Mouse (Mus musculus) embryonic facial prominence, embryonic 12.5 days (tissue): ENCODE results near the gene Cwc22. TPM values are rescaled to one million over a fixed set of nuclear protein-coding genes. Genes with fewer than 3 reads are reported as not detected.

Source experiments
- ATAC-seq: fragments of 200-750 bp; cut with Nextera tagmentation; 2 replicates; pipeline ENCODE4 v1.8.0; 2017; ENCODE audit not compliant: insufficient number of reproducible peaks, insufficient read depth, low FRiP score, low TSS enrichment
- H3K27ac ChIP-seq: fragments of 300-500 bp; sonication (generic); 2 replicates; pipeline ENCODE4 v1.5.1; 2016; ENCODE audit warnings: mild to moderate bottlenecking
- H3K27me3 ChIP-seq: fragments of 300-500 bp; sonication (generic); 2 replicates; pipeline ENCODE4 v1.6.1; 2016; ENCODE audit warnings: mild to moderate bottlenecking, moderate library complexity
- H3K36me3 ChIP-seq: fragments of 300-500 bp; sonication (generic); 2 replicates; pipeline ENCODE4 v1.6.1; 2016; ENCODE audit warnings: mild to moderate bottlenecking
- H3K4me1 ChIP-seq: fragments of 300-500 bp; sonication (generic); 2 replicates; pipeline ENCODE4 v1.6.1; 2016
- H3K4me2 ChIP-seq: fragments of 300-500 bp; sonication (generic); replicated peaks from 2 replicates; pipeline ENCODE4 v1.6.1; 2016; ENCODE audit warnings: mild to moderate bottlenecking, moderate library complexity
- H3K4me3 ChIP-seq: fragments of 300-500 bp; sonication (generic); 2 replicates; pipeline ENCODE4 v1.5.1; 2016; ENCODE audit warnings: mild to moderate bottlenecking
- H3K9ac ChIP-seq: fragments of 300-500 bp; sonication (generic); 2 replicates; pipeline ENCODE4 v1.6.1; 2016; ENCODE audit warnings: mild to moderate bottlenecking, moderate library complexity
- H3K9me3 ChIP-seq: fragments of 300-500 bp; sonication (generic); 2 replicates; pipeline ENCODE4 v1.6.1; 2016; ENCODE audit warnings: mild to moderate bottlenecking, moderate library complexity
- WGBS: fragments of 180-500 bp; shearing (Covaris S2); methylation state at CpG from one replicate; pipeline ENCODE4 v1.1.7; 2016; 5-methylcytosine and 5-hydroxymethylcytosine counted together
- polyA plus RNA-seq: library from polyadenylated mRNA; unstranded; fragments of >200 nt; fragmentation: Nextera tagmentation; extraction: Ambion mirVana; gene quantifications from 2 replicates; pipeline ENCODE4 v1.2.1, GENCODE M21; 2016

The Cwc22 gene
- polyA plus RNA-seq, 1 experiment from 2014 or later = 38.3 TPM

DNA sequence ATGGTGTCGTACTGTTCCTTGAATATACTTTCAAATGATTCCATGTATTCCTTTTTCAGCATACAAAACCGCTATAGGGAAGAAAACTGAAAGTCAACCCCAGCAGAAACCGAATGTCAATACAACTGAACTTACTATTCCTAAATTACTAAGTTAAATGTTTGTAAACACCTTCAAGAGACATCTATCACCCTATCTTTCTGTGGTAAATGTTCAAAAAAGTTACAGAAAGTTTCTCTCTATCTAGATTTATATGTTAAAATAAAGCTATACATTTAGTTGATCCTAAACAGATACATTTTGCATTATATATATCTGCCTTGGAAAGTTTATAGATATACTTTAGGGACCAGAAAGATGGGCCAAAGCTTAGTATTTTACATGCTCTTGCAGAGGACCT lies 39.0 kb downstream of the Cwc22 start:
- no peak for ATAC-seq

DNA sequence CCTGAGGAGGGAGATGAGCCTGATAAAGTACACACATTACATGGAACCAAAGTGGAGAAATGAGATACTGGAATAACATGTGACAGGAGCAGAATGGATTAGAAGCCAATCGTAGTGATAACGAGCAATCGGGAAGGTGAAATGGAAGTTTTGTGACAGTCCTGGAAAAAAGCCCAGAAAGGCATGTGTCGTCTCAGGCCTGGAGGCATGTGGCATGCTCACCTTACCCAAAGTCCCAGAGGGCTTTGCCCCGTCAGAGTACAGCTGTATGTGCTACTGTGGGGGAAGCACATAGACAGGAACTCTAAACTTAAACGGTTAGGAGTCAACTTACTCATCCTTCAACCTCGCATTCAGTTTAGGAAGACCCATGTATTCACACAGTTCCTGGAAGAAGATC lies 41.2 kb downstream of the Cwc22 start:
- peaks cover 39% of the 10 kb centered on the region for H3K36me3 ChIP-seq
- WGBS = 89% methylated on average over 7 of the region's 7 CpGs
- no peaks in the 10 kb centered on the region for H3K4me1 ChIP-seq
- no peaks in the 10 kb centered on the region for H3K9me3 ChIP-seq
- no peaks in the 10 kb centered on the region for H3K27me3 ChIP-seq
- no peak overlapping the region for H3K4me2 ChIP-seq
- H3K9ac ChIP-seq = no peak overlapping the region
- no peak overlapping the region for H3K4me3 ChIP-seq
- no peak overlapping the region for H3K27ac ChIP-seq
- ATAC-seq = no peak

More for the DNA sequence above, 39.0 kb downstream of the Cwc22 start:
- Histone ChIP-seq H3K27ac (no peak overlapping the region), H3K36me3 (peaks cover 41% of the 10 kb centered on the region), H3K27me3 (no peaks in the 10 kb centered on the region), H3K9ac (no peak overlapping the region), H3K4me2 (no peak overlapping the region), H3K9me3 (no peaks in the 10 kb centered on the region), H3K4me1 (no peaks in the 10 kb centered on the region), H3K4me3 (no peak overlapping the region)
- WGBS = 96% methylated on average over 3 of the region's 3 CpGs

DNA sequence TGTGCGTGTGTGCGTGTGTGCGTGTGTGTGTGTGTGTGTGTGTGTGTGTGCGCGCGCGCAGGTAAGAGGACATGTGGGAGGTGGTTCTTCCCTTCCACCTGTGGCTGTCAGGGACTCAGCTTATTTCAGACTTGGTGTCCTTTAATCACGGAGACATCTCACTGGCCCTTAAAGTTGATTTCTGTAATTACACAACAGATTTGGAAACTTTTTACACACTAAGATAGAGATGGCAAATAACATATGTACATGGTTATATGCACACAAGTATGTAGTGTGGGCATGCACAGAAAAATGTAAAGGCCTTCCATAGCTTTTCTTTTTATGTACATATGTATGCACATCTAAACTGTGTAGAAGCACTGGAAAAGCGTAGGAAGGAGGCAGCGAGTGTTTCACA lies 41.7 kb downstream of the Cwc22 start:
- H3K9ac ChIP-seq = no peak overlapping the region
- H3K27ac ChIP-seq = no peak overlapping the region
- H3K36me3 ChIP-seq = peaks cover 44% of the 10 kb centered on the region
- no peaks in the 10 kb centered on the region for H3K4me1 ChIP-seq
- WGBS = 92% methylated on average over 10 of the region's 10 CpGs
- H3K9me3 ChIP-seq = no peaks in the 10 kb centered on the region
- H3K4me2 ChIP-seq = no peak overlapping the region
- no peak for ATAC-seq
- H3K27me3 ChIP-seq = no peaks in the 10 kb centered on the region
- no peak overlapping the region for H3K4me3 ChIP-seq

DNA sequence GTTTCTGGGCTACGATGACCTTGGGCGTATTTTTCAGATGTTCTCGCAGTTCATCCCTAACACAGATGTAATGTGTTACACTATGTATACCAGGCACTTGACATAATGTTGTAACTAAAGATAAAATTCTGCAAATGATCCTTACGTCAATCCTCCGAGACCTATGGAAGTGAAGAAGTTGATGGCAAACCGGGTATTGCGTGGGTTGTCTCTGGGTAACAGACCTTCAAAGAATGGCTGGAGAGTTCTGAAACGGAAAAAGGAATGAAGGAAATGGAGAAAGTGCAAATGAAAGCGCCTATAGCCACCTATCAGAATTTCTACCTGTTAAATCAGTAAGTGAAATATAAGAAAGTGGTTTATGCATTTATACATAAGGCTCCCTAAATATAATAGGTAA lies 42.2 kb downstream of the Cwc22 start:
- Histone ChIP-seq H3K9me3 (no peaks in the 10 kb centered on the region), H3K36me3 (peaks cover 50% of the 10 kb centered on the region), H3K4me3 (no peak overlapping the region), H3K27ac (no peak overlapping the region), H3K27me3 (no peaks in the 10 kb centered on the region), H3K9ac (no peak overlapping the region), H3K4me1 (no peaks in the 10 kb centered on the region), H3K4me2 (no peak overlapping the region)
- ATAC-seq = no peak
- WGBS = 94% methylated on average over 9 of the region's 9 CpGs

DNA sequence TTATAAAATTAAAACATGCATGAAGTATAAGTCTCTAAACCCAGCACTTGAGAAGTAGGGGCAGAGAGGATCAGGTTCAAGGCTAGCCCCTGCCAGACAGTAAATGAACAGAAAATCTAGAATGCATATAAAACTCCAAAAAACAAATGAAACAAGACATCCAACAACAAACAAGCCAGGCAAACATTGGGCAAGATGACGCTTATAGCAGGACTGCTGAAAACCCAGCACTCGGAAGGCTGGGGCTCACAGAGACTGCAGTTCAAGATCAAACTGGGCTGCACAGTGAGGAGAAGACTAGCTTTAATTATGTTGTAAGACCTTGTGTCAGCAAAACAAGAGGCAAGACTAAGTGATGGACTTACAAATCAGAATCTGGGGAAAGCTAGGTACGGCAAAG lies 43.1 kb downstream of the Cwc22 start:
- Histone ChIP-seq H3K4me3 (no peak overlapping the region), H3K4me2 (no peak overlapping the region), H3K4me1 (no peaks in the 10 kb centered on the region), H3K9ac (no peak overlapping the region), H3K27ac (no peak overlapping the region), H3K36me3 (peaks cover 58% of the 10 kb centered on the region), H3K27me3 (no peaks in the 10 kb centered on the region), H3K9me3 (no peaks in the 10 kb centered on the region)
- no peak for ATAC-seq
- WGBS = 96% methylated on average over 3 of the region's 3 CpGs

DNA sequence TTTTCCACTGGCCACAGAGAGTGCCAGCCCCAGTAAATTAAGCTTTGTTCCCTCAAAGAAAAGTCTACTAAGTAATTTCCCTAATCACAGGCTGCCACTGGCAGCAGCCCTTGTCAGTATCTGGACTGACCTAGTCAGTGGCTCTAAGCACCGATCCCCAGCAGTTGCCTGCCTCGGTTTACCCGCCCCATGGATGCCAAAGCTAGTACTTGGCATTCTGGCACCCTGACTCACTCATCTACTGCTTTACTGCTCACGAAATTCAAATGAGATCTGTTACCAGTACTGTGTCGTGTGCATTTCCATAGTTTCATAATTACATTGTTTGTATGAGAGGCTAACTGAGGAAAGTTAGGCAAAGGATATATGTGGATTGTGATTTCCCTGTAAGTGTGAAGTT lies 44.9 kb downstream of the Cwc22 start:
- Histone ChIP-seq H3K4me3 (no peak overlapping the region), H3K4me2 (no peak overlapping the region), H3K9me3 (no peaks in the 10 kb centered on the region), H3K4me1 (no peaks in the 10 kb centered on the region), H3K36me3 (peaks cover 69% of the 10 kb centered on the region), H3K9ac (no peak overlapping the region), H3K27ac (no peak overlapping the region), H3K27me3 (no peaks in the 10 kb centered on the region)
- no peak for ATAC-seq
- WGBS = 94% methylated on average over 5 of the region's 5 CpGs

DNA sequence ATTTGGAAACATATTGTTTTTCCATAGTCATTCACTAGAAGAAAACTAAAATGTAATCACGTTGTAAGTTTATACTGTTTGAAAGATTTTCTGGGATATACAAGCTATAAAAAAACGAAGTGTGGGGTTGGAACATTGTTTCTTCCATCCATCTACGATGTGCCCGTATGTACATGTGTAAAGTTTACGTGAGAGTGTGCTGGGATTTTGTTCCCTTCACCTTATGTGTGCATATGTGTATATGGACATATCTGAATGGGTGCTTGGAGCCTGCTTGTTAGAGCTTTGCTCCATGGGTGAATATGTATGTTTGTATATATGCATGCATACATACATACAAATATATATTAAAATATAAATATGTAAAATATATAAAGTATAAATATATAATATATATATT lies 45.4 kb downstream of the Cwc22 start:
- no peaks in the 10 kb centered on the region for H3K4me1 ChIP-seq
- 95% methylated on average over 5 of the region's 5 CpGs for WGBS
- no peaks in the 10 kb centered on the region for H3K9me3 ChIP-seq
- no peak overlapping the region for H3K4me2 ChIP-seq
- H3K27me3 ChIP-seq = no peaks in the 10 kb centered on the region
- H3K4me3 ChIP-seq = no peak overlapping the region
- H3K36me3 ChIP-seq = peaks cover 70% of the 10 kb centered on the region
- H3K27ac ChIP-seq = no peak overlapping the region
- no peak overlapping the region for H3K9ac ChIP-seq
- ATAC-seq = no peak

DNA sequence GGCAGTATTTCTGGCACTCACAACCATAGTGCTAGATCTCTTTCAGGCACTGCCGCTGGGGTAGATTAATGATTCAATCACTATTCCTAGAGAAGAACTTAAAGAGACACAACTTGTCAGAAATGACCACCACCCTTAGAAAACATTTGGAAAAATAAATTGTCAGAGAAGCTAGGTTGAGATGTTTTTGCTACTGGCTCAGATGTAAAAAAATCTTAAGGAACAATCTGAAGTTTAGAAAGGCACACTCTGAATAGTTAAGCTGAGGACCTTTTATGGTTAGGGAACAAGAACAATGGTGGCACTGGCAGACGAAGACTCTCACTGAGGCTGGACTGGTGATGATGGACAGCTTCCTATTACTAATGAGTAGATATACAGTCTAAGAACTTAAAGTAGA lies 46.1 kb downstream of the Cwc22 start:
- H3K4me1 ChIP-seq = no peaks in the 10 kb centered on the region
- ATAC-seq = no peak
- no peak overlapping the region for H3K4me2 ChIP-seq
- H3K4me3 ChIP-seq = no peak overlapping the region
- H3K27me3 ChIP-seq = no peaks in the 10 kb centered on the region
- H3K9ac ChIP-seq = no peak overlapping the region
- no peak overlapping the region for H3K27ac ChIP-seq
- WGBS = 86% methylated on average over 2 of the region's 2 CpGs
- no peaks in the 10 kb centered on the region for H3K9me3 ChIP-seq
- H3K36me3 ChIP-seq = peaks cover 64% of the 10 kb centered on the region

DNA sequence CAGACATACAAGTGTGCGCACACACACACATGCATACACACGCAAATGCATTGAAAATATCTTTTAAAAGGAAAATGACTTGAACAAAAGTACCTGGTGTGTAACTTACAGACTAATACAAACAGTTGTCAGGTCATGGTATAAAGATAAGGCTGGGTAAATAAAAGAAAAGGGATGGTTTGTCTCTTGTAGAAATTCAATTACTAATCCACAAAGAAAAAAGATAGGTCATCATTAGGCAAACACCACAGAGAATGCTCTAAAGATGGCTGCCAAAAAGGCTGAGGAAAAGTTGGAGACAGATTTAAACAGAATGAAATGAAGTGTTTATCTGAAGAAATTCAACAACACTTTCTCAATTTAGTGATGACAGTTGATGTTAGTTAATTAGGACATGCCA lies 47.7 kb downstream of the Cwc22 start:
- H3K9me3 ChIP-seq = no peaks in the 10 kb centered on the region
- peaks cover 57% of the 10 kb centered on the region for H3K36me3 ChIP-seq
- no peak overlapping the region for H3K9ac ChIP-seq
- H3K4me2 ChIP-seq = no peak overlapping the region
- H3K4me1 ChIP-seq = no peaks in the 10 kb centered on the region
- no peaks in the 10 kb centered on the region for H3K27me3 ChIP-seq
- ATAC-seq = no peak
- 94% methylated on average over 2 of the region's 2 CpGs for WGBS
- no peak overlapping the region for H3K4me3 ChIP-seq
- no peak overlapping the region for H3K27ac ChIP-seq

DNA sequence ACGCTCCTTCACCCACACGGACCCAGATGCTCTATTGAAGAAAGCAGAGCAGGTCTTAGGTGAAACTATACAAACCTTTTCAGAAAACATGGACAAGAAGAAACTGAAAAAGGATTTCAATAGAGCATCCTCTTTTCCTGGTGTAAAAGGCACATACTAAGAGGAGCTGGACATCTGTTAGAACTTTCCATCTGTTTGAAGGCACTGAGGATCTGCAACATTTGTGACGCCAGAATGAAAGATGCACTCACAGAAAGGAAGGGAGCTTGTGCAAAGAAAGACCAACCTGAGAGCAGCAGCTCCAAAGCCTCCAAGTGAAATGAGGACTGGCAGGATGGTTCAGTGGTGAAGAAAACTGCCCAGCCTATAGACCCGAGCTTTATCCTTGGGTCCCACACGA lies 48.2 kb downstream of the Cwc22 start:
- 88% methylated on average over 5 of the region's 5 CpGs for WGBS
- H3K36me3 ChIP-seq = peaks cover 55% of the 10 kb centered on the region
- H3K4me2 ChIP-seq = no peak overlapping the region
- H3K4me3 ChIP-seq = no peak overlapping the region
- no peaks in the 10 kb centered on the region for H3K4me1 ChIP-seq
- ATAC-seq = no peak
- no peaks in the 10 kb centered on the region for H3K9me3 ChIP-seq
- H3K27ac ChIP-seq = no peak overlapping the region
- no peak overlapping the region for H3K9ac ChIP-seq
- H3K27me3 ChIP-seq = no peaks in the 10 kb centered on the region

DNA sequence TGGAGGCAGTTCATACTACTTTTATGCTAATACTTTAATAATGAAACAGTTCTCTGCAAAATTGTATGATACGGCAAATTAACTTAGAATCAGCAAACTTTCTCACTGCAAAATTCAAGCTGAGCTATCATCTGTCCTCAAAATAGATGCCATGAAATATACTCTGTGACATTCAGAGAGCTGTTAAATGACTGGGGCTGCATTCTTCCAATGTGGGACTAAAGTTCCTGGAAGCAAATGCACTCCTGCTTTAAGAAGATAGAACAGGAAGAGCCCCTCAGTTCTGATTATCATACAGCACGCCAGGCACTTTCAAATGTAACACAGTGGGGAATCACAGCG lies 48.6 kb downstream of the Cwc22 start:
- Histone ChIP-seq H3K4me1 (no peaks in the 10 kb centered on the region), H3K9me3 (no peaks in the 10 kb centered on the region), H3K27me3 (no peaks in the 10 kb centered on the region), H3K27ac (no peak overlapping the region), H3K4me2 (no peak overlapping the region), H3K36me3 (peaks cover 57% of the 10 kb centered on the region), H3K4me3 (no peak overlapping the region), H3K9ac (no peak overlapping the region)
- 85% methylated on average over 3 of the region's 3 CpGs for WGBS
- ATAC-seq = no peak

DNA sequence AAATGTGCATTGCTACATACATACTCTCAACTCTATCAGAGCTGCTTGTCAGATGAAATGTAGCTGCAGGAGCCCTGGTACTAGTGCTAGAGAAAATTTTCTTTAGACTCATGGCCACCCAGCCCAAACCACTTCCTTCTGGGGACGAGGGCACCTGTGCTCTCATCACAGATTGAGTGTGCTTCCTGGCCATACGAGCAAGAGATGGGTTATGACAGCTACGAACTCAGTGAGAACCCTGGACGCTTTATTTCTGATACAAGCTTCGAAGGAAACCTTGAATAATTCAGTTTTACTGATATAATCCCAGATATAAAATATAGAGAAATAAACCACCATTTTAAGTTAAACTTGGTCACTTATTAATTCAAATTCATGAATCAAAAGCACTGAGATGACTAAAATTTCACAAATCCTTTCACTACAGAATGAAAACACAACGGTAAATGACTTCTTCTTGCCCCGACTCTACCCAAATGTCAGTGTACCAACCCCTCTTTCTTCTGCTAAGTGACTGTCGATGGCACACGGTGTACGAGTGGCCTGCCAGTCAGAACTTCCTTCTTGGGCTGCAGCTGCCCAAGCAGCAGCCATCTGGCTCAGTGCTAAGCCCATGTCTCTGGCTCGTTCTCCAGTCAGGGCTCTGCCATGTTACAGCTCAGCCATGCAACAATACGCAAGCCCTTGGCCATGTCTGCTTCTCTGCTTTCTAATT lies 49.2 kb downstream of the Cwc22 start:
- Histone ChIP-seq H3K27ac (no peak overlapping the region), H3K4me2 (no peak overlapping the region), H3K9me3 (no peaks in the 10 kb centered on the region), H3K4me3 (no peak overlapping the region), H3K27me3 (no peaks in the 10 kb centered on the region), H3K36me3 (peaks cover 55% of the 10 kb centered on the region), H3K4me1 (no peaks in the 10 kb centered on the region), H3K9ac (no peak overlapping the region)
- ATAC-seq = no peak
- 95% methylated on average over 12 of the region's 12 CpGs for WGBS
